16 mouse cellular contexts compared by ENCODE assay signal in genomic region chr9:107620954-107621353, GRCm38 (mm10). TPM values are rescaled to one million over a fixed set of nuclear protein-coding genes. Genes with fewer than 3 reads are reported as not detected.
DNase-seq lines count a peak whose midpoint lies in the region; ATAC-seq and TF ChIP-seq lines count a peak whose summit lies in the region.
"Had no signal": no experiment of that assay in that cellular context is flagged by ENCODE, and none has a peak within 500 bp of the region (broad histone marks: within the 10 kb centered on the region; RNA-seq: fewer than 3 reads in every experiment).

No protein-coding gene starts in this region.

- peaks cover 48% of the 10 kb centered on the region for H3K4me1 ChIP-seq in embryonic facial prominence, embryonic 15.5 days
- H3K4me1 ChIP-seq in embryonic facial prominence, embryonic 10.5 days, result peaks cover 15% of the 10 kb centered on the region
- H3K4me1 ChIP-seq in intestine, embryonic 16.5 days (ENCODE audit: control insufficient read depth, insufficient read depth, low read length), result peaks cover 49% of the 10 kb centered on the region
- H3K4me1 ChIP-seq in intestine, postnatal 0 days (replicated peaks; ENCODE audit: control insufficient read depth, insufficient read depth, low read length), result peaks cover 29% of the 10 kb centered on the region
- peaks cover 41% of the 10 kb centered on the region for H3K4me1 ChIP-seq in neural tube, embryonic 13.5 days (replicated peaks)
- H3K4me1 ChIP-seq in hindbrain, embryonic 14.5 days (replicated peaks; ENCODE audit: control insufficient read depth, insufficient read depth, low read length), result peaks cover 11% of the 10 kb centered on the region; the same call in 1 of the 2 replicates

- no peak overlapping the region for H3K9ac ChIP-seq in embryonic facial prominence, embryonic 15.5 days
- peak overlapping the region; percentile 32; the same call in 1 of the 2 replicates for H3K9ac ChIP-seq in intestine, embryonic 16.5 days (ENCODE audit: low read depth, low read length)
- H3K9ac ChIP-seq in intestine, postnatal 0 days (ENCODE audit: low read depth, low read length), result no peak overlapping the region
- H3K9ac ChIP-seq in neural tube, embryonic 13.5 days, result no peak overlapping the region
- no peak overlapping the region for H3K9ac ChIP-seq in hindbrain, embryonic 14.5 days
- H3K9ac ChIP-seq: embryonic facial prominence, embryonic 13.5 days; limb, embryonic 15.5 days; midbrain, embryonic 15.5 days had no signal

- peaks cover 83% of the 10 kb centered on the region for H3K36me3 ChIP-seq in embryonic facial prominence, embryonic 15.5 days
- peaks cover 90% of the 10 kb centered on the region for H3K36me3 ChIP-seq in embryonic facial prominence, embryonic 10.5 days (replicated peaks)
- peaks cover 23% of the 10 kb centered on the region for H3K36me3 ChIP-seq in intestine, embryonic 16.5 days (ENCODE audit: control insufficient read depth, insufficient read depth, low read length)
- H3K36me3 ChIP-seq in intestine, postnatal 0 days (ENCODE audit: control insufficient read depth, insufficient read depth), result peaks cover 53% of the 10 kb centered on the region
- H3K36me3 ChIP-seq in neural tube, embryonic 13.5 days, result peaks cover 61% of the 10 kb centered on the region
- H3K36me3 ChIP-seq in hindbrain, embryonic 14.5 days (replicated peaks; ENCODE audit: control insufficient read depth, insufficient read depth), result peaks cover 64% of the 10 kb centered on the region

- no peak for ATAC-seq in embryonic facial prominence, embryonic 15.5 days (ENCODE audit: insufficient number of reproducible peaks, low FRiP score, low TSS enrichment, low read depth)
- ATAC-seq in intestine, embryonic 16.5 days, result no peak
- ATAC-seq in intestine, postnatal 0 days, result no peak
- ATAC-seq in neural tube, embryonic 13.5 days (ENCODE audit: low read depth), result no peak
- ATAC-seq in megakaryocyte, adult 5-6 weeks (ENCODE audit: poor library complexity, severe bottlenecking), result no peak
- ATAC-seq in hindbrain, embryonic 14.5 days (ENCODE audit: low FRiP score), result no peak
- ATAC-seq: forebrain, embryonic 14.5 days; midbrain, embryonic 15.5 days had no signal

- H3K27me3 ChIP-seq in embryonic facial prominence, embryonic 15.5 days, result no peaks in the 10 kb centered on the region
- no peaks in the 10 kb centered on the region for H3K27me3 ChIP-seq in embryonic facial prominence, embryonic 10.5 days (replicated peaks; ENCODE audit: low read depth, poor library complexity, severe bottlenecking)
- H3K27me3 ChIP-seq in intestine, embryonic 16.5 days (replicated peaks; ENCODE audit: control insufficient read depth, insufficient read depth, low read length), result no peaks in the 10 kb centered on the region
- no peaks in the 10 kb centered on the region for H3K27me3 ChIP-seq in intestine, postnatal 0 days (replicated peaks; ENCODE audit: control insufficient read depth, insufficient read depth, low read length)
- no peaks in the 10 kb centered on the region for H3K27me3 ChIP-seq in neural tube, embryonic 13.5 days
- H3K27me3 ChIP-seq in hindbrain, embryonic 14.5 days (ENCODE audit: control insufficient read depth, insufficient read depth, low read length), result no peaks in the 10 kb centered on the region
- H3K27me3 ChIP-seq: embryonic facial prominence, embryonic 13.5 days; limb, embryonic 15.5 days; midbrain, embryonic 15.5 days had no signal

- H3K4me3 ChIP-seq in embryonic facial prominence, embryonic 15.5 days (replicated peaks), result no peak overlapping the region
- H3K4me3 ChIP-seq in embryonic facial prominence, embryonic 10.5 days, result no peak overlapping the region
- no peak overlapping the region for H3K4me3 ChIP-seq in intestine, embryonic 16.5 days (ENCODE audit: low read length)
- H3K4me3 ChIP-seq in intestine, postnatal 0 days (ENCODE audit: low read depth, low read length), result no peak overlapping the region
- no peak overlapping the region for H3K4me3 ChIP-seq in neural tube, embryonic 13.5 days
- no peak overlapping the region for H3K4me3 ChIP-seq in hindbrain, embryonic 14.5 days (replicated peaks; ENCODE audit: low read length)
- H3K4me3 ChIP-seq: embryonic facial prominence, embryonic 13.5 days; limb, embryonic 15.5 days; midbrain, embryonic 15.5 days had no signal

- no peaks in the 10 kb centered on the region for H3K9me3 ChIP-seq in embryonic facial prominence, embryonic 15.5 days (replicated peaks)
- no peaks in the 10 kb centered on the region for H3K9me3 ChIP-seq in embryonic facial prominence, embryonic 10.5 days
- no peaks in the 10 kb centered on the region for H3K9me3 ChIP-seq in intestine, embryonic 16.5 days (ENCODE audit: control insufficient read depth, low read length)
- no peaks in the 10 kb centered on the region for H3K9me3 ChIP-seq in intestine, postnatal 0 days (ENCODE audit: control insufficient read depth)
- no peaks in the 10 kb centered on the region for H3K9me3 ChIP-seq in neural tube, embryonic 13.5 days
- H3K9me3 ChIP-seq in hindbrain, embryonic 14.5 days (ENCODE audit: control insufficient read depth, low read length), result no peaks in the 10 kb centered on the region
- H3K9me3 ChIP-seq: embryonic facial prominence, embryonic 13.5 days; G1E; limb, embryonic 15.5 days; midbrain, embryonic 15.5 days had no signal

- peak overlapping the region; percentile 44; the same call in 1 of the 2 replicates for H3K27ac ChIP-seq in embryonic facial prominence, embryonic 15.5 days (replicated peaks)
- no peak overlapping the region for H3K27ac ChIP-seq in embryonic facial prominence, embryonic 10.5 days (replicated peaks)
- no peak overlapping the region for H3K27ac ChIP-seq in intestine, embryonic 16.5 days (ENCODE audit: low read length)
- H3K27ac ChIP-seq in intestine, postnatal 0 days (ENCODE audit: low read depth, low read length), result no peak overlapping the region
- H3K27ac ChIP-seq in neural tube, embryonic 13.5 days (replicated peaks), result 0 out of 2 replicates have a peak overlapping the region, but pooled peaks have one; percentile 9
- H3K27ac ChIP-seq in hindbrain, embryonic 14.5 days, result no peak overlapping the region
- H3K27ac ChIP-seq: limb, embryonic 15.5 days; macrophage; midbrain, embryonic 15.5 days had no signal

- TF ChIP-seq CTCF in intestine, postnatal 0 days (IDR thresholded peaks at IDR 0.05; ENCODE audit: low read depth), result no peak

- no peak for DNase-seq in embryonic facial prominence, embryonic 10.5 days (ENCODE audit: low spot score)
- no peak for DNase-seq in neural tube, embryonic 10.5 days (ENCODE audit: extremely low spot score, low spot score)
- no peak for DNase-seq in hindbrain, embryonic 14.5 days (ENCODE audit: low spot score)
- DNase-seq: heart, postnatal 10 days; right cerebral cortex, adult 18-20 months had no signal

- H3K4me2 ChIP-seq in embryonic facial prominence, embryonic 15.5 days (replicated peaks), result no peak overlapping the region
- no peak overlapping the region for H3K4me2 ChIP-seq in intestine, embryonic 16.5 days (ENCODE audit: low read depth, low read length)
- no peak overlapping the region for H3K4me2 ChIP-seq in intestine, postnatal 0 days (replicated peaks; ENCODE audit: low read depth)
- H3K4me2 ChIP-seq in neural tube, embryonic 13.5 days, result no peak overlapping the region
- H3K4me2 ChIP-seq in hindbrain, embryonic 14.5 days (replicated peaks), result no peak overlapping the region
- H3K4me2 ChIP-seq: embryonic facial prominence, embryonic 13.5 days; limb, embryonic 15.5 days; midbrain, embryonic 15.5 days had no signal

RNA-seq across cellular contexts. Expression of gene Sema3b, which starts 11.9 kb away (rescaled TPM):
- polyA plus RNA-seq in embryonic facial prominence, embryonic 15.5 days (2015; fragmentation: Nextera tagmentation; extraction: Ambion mirVana), result 21.2 and 22.7 TPM in 2 replicates
- 2.7 TPM in 2 replicates for polyA plus RNA-seq in embryonic facial prominence, embryonic 10.5 days (2016; fragmentation: Nextera tagmentation; extraction: Ambion mirVana)
- polyA plus RNA-seq in intestine, embryonic 16.5 days (2015; fragmentation: Nextera tagmentation; extraction: Ambion mirVana), result 50.4 and 54.9 TPM in 2 replicates
- polyA plus RNA-seq in intestine, postnatal 0 days (2015; fragmentation: Nextera tagmentation; extraction: Ambion mirVana), result 37.1 and 37.3 TPM in 2 replicates
- 6.5 and 9.0 TPM in 2 replicates for polyA plus RNA-seq in neural tube, embryonic 13.5 days (2015; fragmentation: Nextera tagmentation; extraction: Ambion mirVana)
- total RNA-seq in megakaryocyte, adult 5-6 weeks (2015), result not detected in 2 replicates
- 0.08 TPM in 1 of 2 replicates, not detected in the other for total RNA-seq in megakaryocyte, adult 5-6 weeks (2017)
- polyA plus RNA-seq in hindbrain, embryonic 14.5 days (2014; fragmentation: Nextera tagmentation; extraction: Ambion mirVana), result 4.2 and 4.5 TPM in 2 replicates
- polyA plus RNA-seq: G1E, macrophage had no signal

RNA-seq across cellular contexts. Expression of gene Gnai2, which starts 14.2 kb away (rescaled TPM):
- polyA plus RNA-seq in embryonic facial prominence, embryonic 15.5 days (2015; fragmentation: Nextera tagmentation; extraction: Ambion mirVana), result 458 and 459 TPM in 2 replicates
- 334 and 363 TPM in 2 replicates for polyA plus RNA-seq in embryonic facial prominence, embryonic 10.5 days (2016; fragmentation: Nextera tagmentation; extraction: Ambion mirVana)
- 301 and 311 TPM in 2 replicates for polyA plus RNA-seq in intestine, embryonic 16.5 days (2015; fragmentation: Nextera tagmentation; extraction: Ambion mirVana)
- 245 and 265 TPM in 2 replicates for polyA plus RNA-seq in intestine, postnatal 0 days (2015; fragmentation: Nextera tagmentation; extraction: Ambion mirVana)
- 350 and 384 TPM in 2 replicates for polyA plus RNA-seq in neural tube, embryonic 13.5 days (2015; fragmentation: Nextera tagmentation; extraction: Ambion mirVana)
- total RNA-seq in megakaryocyte, adult 5-6 weeks (2015), result 749 and 768 TPM in 2 replicates
- 859 and 871 TPM in 2 replicates for total RNA-seq in megakaryocyte, adult 5-6 weeks (2017)
- 282 and 291 TPM in 2 replicates for polyA plus RNA-seq in hindbrain, embryonic 14.5 days (2014; fragmentation: Nextera tagmentation; extraction: Ambion mirVana)

RNA-seq across cellular contexts. Expression of gene Ifrd2, which starts 33.5 kb away (rescaled TPM):
- polyA plus RNA-seq in embryonic facial prominence, embryonic 15.5 days (2015; fragmentation: Nextera tagmentation; extraction: Ambion mirVana), result 46.8 and 47.1 TPM in 2 replicates
- 59.7 and 72.1 TPM in 2 replicates for polyA plus RNA-seq in embryonic facial prominence, embryonic 10.5 days (2016; fragmentation: Nextera tagmentation; extraction: Ambion mirVana)
- 79.0 and 89.6 TPM in 2 replicates for polyA plus RNA-seq in intestine, embryonic 16.5 days (2015; fragmentation: Nextera tagmentation; extraction: Ambion mirVana)
- 36.9 and 38.9 TPM in 2 replicates for polyA plus RNA-seq in intestine, postnatal 0 days (2015; fragmentation: Nextera tagmentation; extraction: Ambion mirVana)
- polyA plus RNA-seq in neural tube, embryonic 13.5 days (2015; fragmentation: Nextera tagmentation; extraction: Ambion mirVana), result 13.5 and 17.4 TPM in 2 replicates
- total RNA-seq in megakaryocyte, adult 5-6 weeks (2015), result 6.8 and 11.1 TPM in 2 replicates
- total RNA-seq in megakaryocyte, adult 5-6 weeks (2017), result 8.7 and 9.9 TPM in 2 replicates
- 11.2 and 16.5 TPM in 2 replicates for polyA plus RNA-seq in hindbrain, embryonic 14.5 days (2014; fragmentation: Nextera tagmentation; extraction: Ambion mirVana)

RNA-seq across cellular contexts. Expression of gene Hyal3, which starts 40.3 kb away (rescaled TPM):
- 2.0 TPM in 2 replicates for polyA plus RNA-seq in embryonic facial prominence, embryonic 15.5 days (2015; fragmentation: Nextera tagmentation; extraction: Ambion mirVana)
- polyA plus RNA-seq in embryonic facial prominence, embryonic 10.5 days (2016; fragmentation: Nextera tagmentation; extraction: Ambion mirVana), result 0.48 and 0.96 TPM in 2 replicates
- 0.66 and 0.68 TPM in 2 replicates for polyA plus RNA-seq in intestine, embryonic 16.5 days (2015; fragmentation: Nextera tagmentation; extraction: Ambion mirVana)
- polyA plus RNA-seq in intestine, postnatal 0 days (2015; fragmentation: Nextera tagmentation; extraction: Ambion mirVana), result 0.31 and 0.50 TPM in 2 replicates
- polyA plus RNA-seq in neural tube, embryonic 13.5 days (2015; fragmentation: Nextera tagmentation; extraction: Ambion mirVana), result 1.9 and 2.0 TPM in 2 replicates
- 1.5 and 1.9 TPM in 2 replicates for total RNA-seq in megakaryocyte, adult 5-6 weeks (2015)
- 0.18 and 0.57 TPM in 2 replicates for total RNA-seq in megakaryocyte, adult 5-6 weeks (2017)
- polyA plus RNA-seq in hindbrain, embryonic 14.5 days (2014; fragmentation: Nextera tagmentation; extraction: Ambion mirVana), result 0.96 and 1.2 TPM in 2 replicates

RNA-seq across cellular contexts. Expression of gene Naa80, which starts 42.3 kb away (rescaled TPM):
- polyA plus RNA-seq in embryonic facial prominence, embryonic 15.5 days (2015; fragmentation: Nextera tagmentation; extraction: Ambion mirVana), result 21.5 and 22.8 TPM in 2 replicates
- 18.9 and 20.3 TPM in 2 replicates for polyA plus RNA-seq in embryonic facial prominence, embryonic 10.5 days (2016; fragmentation: Nextera tagmentation; extraction: Ambion mirVana)
- 19.2 and 20.2 TPM in 2 replicates for polyA plus RNA-seq in intestine, embryonic 16.5 days (2015; fragmentation: Nextera tagmentation; extraction: Ambion mirVana)
- polyA plus RNA-seq in intestine, postnatal 0 days (2015; fragmentation: Nextera tagmentation; extraction: Ambion mirVana), result 20.4 and 21.4 TPM in 2 replicates
- polyA plus RNA-seq in neural tube, embryonic 13.5 days (2015; fragmentation: Nextera tagmentation; extraction: Ambion mirVana), result 15.9 and 19.0 TPM in 2 replicates
- total RNA-seq in megakaryocyte, adult 5-6 weeks (2015), result 7.2 and 15.3 TPM in 2 replicates
- total RNA-seq in megakaryocyte, adult 5-6 weeks (2017), result 6.9 and 10.1 TPM in 2 replicates
- 14.4 and 16.4 TPM in 2 replicates for polyA plus RNA-seq in hindbrain, embryonic 14.5 days (2014; fragmentation: Nextera tagmentation; extraction: Ambion mirVana)

Comparison
In these comparisons a context has a peak if more than half of its experiments do, and no peak if none do; other contexts are left out.
1. H3K27ac ChIP-seq: peak in embryonic facial prominence, embryonic 15.5 days (single experiment) and neural tube, embryonic 13.5 days (single experiment); none in embryonic facial prominence, embryonic 10.5 days (single experiment), intestine, embryonic 16.5 days (single experiment), intestine, postnatal 0 days (single experiment) and hindbrain, embryonic 14.5 days (single experiment).